Mouse (Mus musculus) limb, embryonic 11.5 days (tissue): Measurements from ENCODE around the gene Dnah11. TPM values are rescaled to one million over a fixed set of nuclear protein-coding genes. Genes with fewer than 3 reads are reported as not detected.

ENCODE experiments used
- ATAC-seq: fragments of 200-750 bp; cut with Nextera tagmentation; 2 replicates; pipeline ENCODE4 v1.8.0; 2017; ENCODE audit warnings: low read depth; ENCODE audit not compliant: insufficient number of reproducible peaks, low FRiP score, low TSS enrichment
- DNase-seq: peaks from one replicate; pipeline ENCODE4 v3.0.0-alpha.2; 2015; ENCODE audit warnings: low spot score
- H3K27ac ChIP-seq: fragments of 300-500 bp; sonication (generic); replicated peaks from 2 replicates; pipeline ENCODE4 v1.5.1; 2014; ENCODE audit warnings: low read depth, mild to moderate bottlenecking, low read length
- H3K27me3 ChIP-seq: fragments of 300-500 bp; sonication (generic); 2 replicates; pipeline ENCODE4 v1.6.1; 2014; ENCODE audit warnings: mild to moderate bottlenecking, low read length, mixed read lengths; ENCODE audit not compliant: control insufficient read depth, insufficient read depth
- H3K36me3 ChIP-seq: fragments of 300-500 bp; sonication (generic); 2 replicates; pipeline ENCODE4 v1.6.1; 2014; ENCODE audit warnings: mild to moderate bottlenecking, low read length, moderate library complexity, mixed read lengths; ENCODE audit not compliant: control insufficient read depth, insufficient read depth
- H3K4me1 ChIP-seq: fragments of 300-500 bp; sonication (generic); 2 replicates; pipeline ENCODE4 v1.6.1; 2014; ENCODE audit warnings: low read length, mixed read lengths; ENCODE audit not compliant: control insufficient read depth, insufficient read depth
- H3K4me2 ChIP-seq: fragments of 300-500 bp; sonication (generic); 2 replicates; pipeline ENCODE4 v1.6.1; 2014; ENCODE audit warnings: low read depth, mild to moderate bottlenecking, moderate library complexity; ENCODE audit not compliant: severe bottlenecking
- H3K4me3 ChIP-seq: fragments of 300-500 bp; sonication (generic); 2 replicates; pipeline ENCODE4 v1.5.1; 2014; ENCODE audit warnings: low read depth, low read length
- H3K9ac ChIP-seq: fragments of 300-500 bp; sonication (generic); 2 replicates; pipeline ENCODE4 v1.6.1; 2014; ENCODE audit warnings: mild to moderate bottlenecking, low read length
- H3K9me3 ChIP-seq: fragments of 300-500 bp; sonication (generic); 2 replicates; pipeline ENCODE4 v1.6.1; 2016; ENCODE audit warnings: low read length; ENCODE audit not compliant: control insufficient read depth
- WGBS: fragments of 180-500 bp; shearing (Covaris S2); extraction: QIAGEN DNeasy Blood & Tissue Kit; methylation state at CpG from one replicate; pipeline ENCODE4 v1.1.7; 2014; 5-methylcytosine and 5-hydroxymethylcytosine counted together
- polyA plus RNA-seq: library from polyadenylated mRNA; unstranded; fragments of >200 nt; fragmentation: Nextera tagmentation; extraction: Ambion mirVana; gene quantifications from 2 replicates; pipeline ENCODE4 v1.2.1, GENCODE M21; 2014

Dnah11 gene
- polyA plus RNA-seq, 1 experiment from 2014 or later: 0.19 TPM

GRCm38 (mm10) chr12:117861249-117861648 is 337.6 kb downstream of the Dnah11 start:
- no peak for ATAC-seq
- no peaks in the 10 kb centered on the region for H3K36me3 ChIP-seq
- H3K9ac ChIP-seq: no peak overlapping the region
- H3K4me1 ChIP-seq: no peaks in the 10 kb centered on the region; the same call in 1 of the 2 replicates
- H3K4me3 ChIP-seq: no peak overlapping the region
- DNase-seq: no peak
- WGBS: 61% methylated on average over 3 of the region's 3 CpGs
- no peak overlapping the region for H3K4me2 ChIP-seq
- no peaks in the 10 kb centered on the region for H3K9me3 ChIP-seq
- no peaks in the 10 kb centered on the region for H3K27me3 ChIP-seq
- H3K27ac ChIP-seq: no peak overlapping the region

GRCm38 (mm10) chr12:117860840-117861239 is 338.0 kb downstream of the Dnah11 start:
- WGBS: 79% methylated on average over 7 of the region's 7 CpGs
- H3K4me3 ChIP-seq: no peak overlapping the region
- no peak overlapping the region for H3K27ac ChIP-seq
- ATAC-seq: no peak
- no peaks in the 10 kb centered on the region for H3K36me3 ChIP-seq
- H3K9ac ChIP-seq: no peak overlapping the region
- H3K4me1 ChIP-seq: no peaks in the 10 kb centered on the region; the same call in 1 of the 2 replicates
- no peak overlapping the region for H3K4me2 ChIP-seq
- no peak for DNase-seq
- no peaks in the 10 kb centered on the region for H3K9me3 ChIP-seq
- no peaks in the 10 kb centered on the region for H3K27me3 ChIP-seq

- Histone ChIP-seq H3K27ac (no peak overlapping the region), H3K4me3 (no peak overlapping the region), H3K27me3 (no peaks in the 10 kb centered on the region), H3K4me2 (no peak overlapping the region), H3K9me3 (no peaks in the 10 kb centered on the region), H3K36me3 (no peaks in the 10 kb centered on the region), H3K9ac (no peak overlapping the region), H3K4me1 (no peaks in the 10 kb centered on the region)
- ATAC-seq (no peak), DNase-seq (no peak)
- 90% methylated on average over 6 of the region's 6 CpGs for WGBS
Observed at GRCm38 (mm10) chr12:117857884-117858283, 341.0 kb downstream of the Dnah11 start.

GRCm38 (mm10) chr12:117857023-117857422 is 341.8 kb downstream of the Dnah11 start:
- DNase-seq (no peak), ATAC-seq (no peak)
- Histone ChIP-seq H3K27me3 (no peaks in the 10 kb centered on the region), H3K4me3 (no peak overlapping the region), H3K4me1 (no peaks in the 10 kb centered on the region), H3K9ac (no peak overlapping the region), H3K9me3 (no peaks in the 10 kb centered on the region), H3K36me3 (no peaks in the 10 kb centered on the region), H3K27ac (no peak overlapping the region), H3K4me2 (no peak overlapping the region)
- WGBS: 86% methylated on average over 9 of the region's 9 CpGs

GRCm38 (mm10) chr12:117853316-117853715 is 345.5 kb downstream of the Dnah11 start:
- 33% methylated on average over 6 of the region's 6 CpGs for WGBS
- no peaks in the 10 kb centered on the region for H3K36me3 ChIP-seq
- no peak overlapping the region for H3K4me2 ChIP-seq
- H3K9ac ChIP-seq: no peak overlapping the region
- no peaks in the 10 kb centered on the region for H3K9me3 ChIP-seq
- H3K4me3 ChIP-seq: no peak overlapping the region
- no peak for ATAC-seq
- DNase-seq: peak; percentile 53
- H3K27me3 ChIP-seq: no peaks in the 10 kb centered on the region
- H3K4me1 ChIP-seq: no peaks in the 10 kb centered on the region
- no peak overlapping the region for H3K27ac ChIP-seq

GRCm38 (mm10) chr12:117850472-117850871 is 348.4 kb downstream of the Dnah11 start:
- Histone ChIP-seq H3K9me3 (no peaks in the 10 kb centered on the region), H3K4me1 (no peaks in the 10 kb centered on the region), H3K4me2 (no peak overlapping the region), H3K4me3 (no peak overlapping the region), H3K27ac (no peak overlapping the region), H3K9ac (no peak overlapping the region), H3K36me3 (no peaks in the 10 kb centered on the region), H3K27me3 (no peaks in the 10 kb centered on the region)
- ATAC-seq (no peak), DNase-seq (no peak)
- WGBS: 63% methylated on average over 10 of the region's 10 CpGs

GRCm38 (mm10) chr12:117848621-117849020 is 350.2 kb downstream of the Dnah11 start:
- no peaks in the 10 kb centered on the region for H3K9me3 ChIP-seq
- WGBS: 91% methylated on average over 6 of the region's 6 CpGs
- H3K9ac ChIP-seq: no peak overlapping the region
- ATAC-seq (no peak), DNase-seq (no peak)
- H3K27ac ChIP-seq: no peak overlapping the region
- H3K4me3 ChIP-seq: no peak overlapping the region
- no peaks in the 10 kb centered on the region for H3K27me3 ChIP-seq
- H3K4me2 ChIP-seq: no peak overlapping the region
- no peaks in the 10 kb centered on the region for H3K36me3 ChIP-seq
- H3K4me1 ChIP-seq: 0 out of 2 replicates have a peak, but pooled peaks cover 4% of the 10 kb centered on the region

GRCm38 (mm10) chr12:117844917-117845316 is 353.9 kb downstream of the Dnah11 start:
- H3K36me3 ChIP-seq: no peaks in the 10 kb centered on the region
- H3K27ac ChIP-seq: no peak overlapping the region
- DNase-seq (no peak), ATAC-seq (no peak)
- H3K27me3 ChIP-seq: no peaks in the 10 kb centered on the region
- H3K9me3 ChIP-seq: no peaks in the 10 kb centered on the region
- 20% methylated on average over 2 of the region's 2 CpGs for WGBS
- peak overlapping the region; percentile 82; the same call in 1 of the 2 replicates for H3K4me3 ChIP-seq
- peak overlapping the region; percentile 71 for H3K4me2 ChIP-seq
- H3K4me1 ChIP-seq: 0 out of 2 replicates have a peak, but pooled peaks cover 4% of the 10 kb centered on the region
- H3K9ac ChIP-seq: no peak overlapping the region

GRCm38 (mm10) chr12:117844075-117844408 is 354.8 kb downstream of the Dnah11 start:
- Histone ChIP-seq H3K27ac (peak overlapping the region; percentile 84), H3K4me1 (0 out of 2 replicates have a peak, but pooled peaks cover 4% of the 10 kb centered on the region), H3K9me3 (no peaks in the 10 kb centered on the region), H3K36me3 (no peaks in the 10 kb centered on the region), H3K9ac (peak overlapping the region; percentile 94), H3K4me3 (peak overlapping the region; percentile 82), H3K4me2 (peak overlapping the region; percentile 71), H3K27me3 (no peaks in the 10 kb centered on the region)
- ATAC-seq (no peak), DNase-seq (no peak)
- WGBS: 0% methylated on average over 15 of the region's 15 CpGs
